Mouse (Mus musculus) neutrophil, adult 83 days (primary cell): ENCODE data around the gene Snx15. TPM values are rescaled to one million over a fixed set of nuclear protein-coding genes. Genes with fewer than 3 reads are reported as not detected.

Experiments used
- total RNA-seq, 2 experiments: library from RNA; stranded (reverse); gene quantifications; one replicate each; pipeline ENCODE4 v1.2.4; 2023

Snx15 gene
- 10 to 100 TPM; 11.3 to 14.2 TPM for total RNA-seq

GRCm38 (mm10) chr19:6127760-6128341 lies at the start of gene Snx15:
TSS of gene Snx15 (minus strand) at chr19:6128304.

GRCm38 (mm10) chr19:6141394-6141749 lies 13.3 kb upstream of the Snx15 start, which contains the start of gene Arl2:
TSS of gene Arl2 (minus strand) at chr19:6141548.

GRCm38 (mm10) chr19:6140678-6141393 lies 12.7 kb upstream of the Snx15 start, which contains the start of gene Batf2:
TSS of gene Batf2 (plus strand) at chr19:6140983.

GRCm38 (mm10) chr19:6117986-6118676 lies 10.0 kb downstream of the Snx15 start, which contains the start of gene Sac3d1:
TSS of gene Sac3d1 (minus strand) at chr19:6118650.

GRCm38 (mm10) chr19:6105586-6105985 lies 22.5 kb downstream of the Snx15 start, which contains the start of gene Naaladl1:
TSS of gene Naaladl1 (plus strand) at chr19:6105782.

GRCm38 (mm10) chr19:6094119-6094518 lies 34.0 kb downstream of the Snx15 start, which contains the start of gene AC131692.1:
TSS of gene AC131692.1 (plus strand) at chr19:6094419.

GRCm38 (mm10) chr19:6084478-6085248 lies 43.4 kb downstream of the Snx15 start, which contains the start of the genes Zfpl1 and Cdca5:
TSS of gene Zfpl1 (minus strand) at chr19:6084956.
TSS of gene Cdca5 (plus strand) at chr19:6084983.

GRCm38 (mm10) chr19:6082156-6082555 lies 45.9 kb downstream of the Snx15 start, which contains the start of gene Gm28374:
TSS of gene Gm28374 (minus strand) at chr19:6082256.

GRCm38 (mm10) chr19:6079983-6080480 lies 48.1 kb downstream of the Snx15 start, which contains the start of gene Tmem262:
TSS of gene Tmem262 (plus strand) at chr19:6080033.

GRCm38 (mm10) chr19:6076564-6077393 lies 51.3 kb downstream of the Snx15 start, which contains the start of gene Vps51:
TSS of gene Vps51 (minus strand) at chr19:6077231.

Other genes starting within 250 kb of the Snx15 start
- gene Tigd3, start 234.2 kb downstream of the Snx15 start, total RNA-seq = 1 to 10 TPM; 2.4 to 3.3 TPM
- 100 to 1,000 TPM; 106 to 111 TPM for gene Dpf2, start 215.3 kb downstream of the Snx15 start, total RNA-seq
- gene Cdc42ep2, start 203.5 kb downstream of the Snx15 start, total RNA-seq = 1 to 10 TPM; 3.2 to 4.7 TPM
- gene Pola2, start 164.1 kb downstream of the Snx15 start, total RNA-seq = 10 to 100 TPM; 38.1 to 39.3 TPM
- gene Slc22a20, start 142.2 kb downstream of the Snx15 start, total RNA-seq = 1 to 10 TPM; 1.9 to 2.3 TPM
- gene Capn1, start 112.4 kb downstream of the Snx15 start, total RNA-seq = 100 to 1,000 TPM; 242 to 264 TPM
- gene Syvn1, start 81.7 kb downstream of the Snx15 start, total RNA-seq = 10 to 100 TPM; 40.0 to 42.7 TPM
- gene Mrpl49, start 70.5 kb downstream of the Snx15 start, total RNA-seq = 10 to 100 TPM; 15.5 to 17.7 TPM
- gene Fau, start 70.5 kb downstream of the Snx15 start, total RNA-seq = 1,000 to 10,000 TPM; 1,500 to 1,520 TPM
- gene Znhit2, start 67.1 kb downstream of the Snx15 start, total RNA-seq = 10 to 100 TPM; 11.3 to 13.7 TPM
- gene Tm7sf2, start 59.9 kb downstream of the Snx15 start, total RNA-seq = 10 to 100 TPM in 1 of 2 experiments, 1 to 10 TPM in 1; 9.7 to 10.8 TPM
- 10 to 100 TPM; 71.2 to 76.9 TPM for gene Vps51, start 51.1 kb downstream of the Snx15 start, total RNA-seq
- not detected for gene Tmem262, start 48.3 kb downstream of the Snx15 start, total RNA-seq
- not detected for gene Gm28374, start 46.0 kb downstream of the Snx15 start, total RNA-seq
- gene Zfpl1, start 43.3 kb downstream of the Snx15 start, total RNA-seq = 10 to 100 TPM; 23.8 to 26.0 TPM
- gene Cdca5, start 43.3 kb downstream of the Snx15 start, total RNA-seq = 10 to 100 TPM; 31.2 to 31.6 TPM
- gene AC131692.1, start 33.9 kb downstream of the Snx15 start, total RNA-seq = 1 to 10 TPM; 1.2 to 2.0 TPM
- 1 to 10 TPM in 1 of 2 experiments, under 1 TPM in 1; 0.46 to 1.7 TPM for gene Naaladl1, start 22.5 kb downstream of the Snx15 start, total RNA-seq
- gene Sac3d1, start 9.7 kb downstream of the Snx15 start, total RNA-seq = 1 to 10 TPM; 6.6 to 7.2 TPM
- 1 to 10 TPM in 1 of 2 experiments, under 1 TPM in 1; 0.94 to 1.3 TPM for gene Batf2, start 12.7 kb upstream of the Snx15 start, total RNA-seq
- gene Arl2, start 13.2 kb upstream of the Snx15 start, total RNA-seq = 10 to 100 TPM; 12.9 to 17.1 TPM
- not detected for gene Majin, start 56.1 kb upstream of the Snx15 start, total RNA-seq
- not detected for gene Gpha2, start 98.1 kb upstream of the Snx15 start, total RNA-seq
- 10 to 100 TPM; 18.7 to 20.3 TPM for gene Ppp2r5b, start 107.6 kb upstream of the Snx15 start, total RNA-seq
- gene Atg2a, start 113.4 kb upstream of the Snx15 start, total RNA-seq = 100 to 1,000 TPM in 1 of 2 experiments, 10 to 100 TPM in 1; 88.4 to 104 TPM
- 100 to 1,000 TPM; 198 to 207 TPM for gene Ehd1, start 148.4 kb upstream of the Snx15 start, total RNA-seq
- gene Cdc42bpg, start 178.2 kb upstream of the Snx15 start, total RNA-seq = 10 to 100 TPM in 1 of 2 experiments, 1 to 10 TPM in 1; 7.5 to 11.7 TPM
- 10 to 100 TPM; 21.9 to 22.6 TPM for gene Men1, start 206.7 kb upstream of the Snx15 start, total RNA-seq
- gene Map4k2, start 212.8 kb upstream of the Snx15 start, total RNA-seq = 100 to 1,000 TPM; 397 to 423 TPM
- 100 to 1,000 TPM; 454 to 459 TPM for gene Sf1, start 235.4 kb upstream of the Snx15 start, total RNA-seq